Mouse (Mus musculus) urinary bladder, postnatal 14 days (tissue): ENCODE measurements around the gene Celsr3.

Experiments
- DNase-seq: peaks from one replicate; pipeline ENCODE4 v3.0.0; 2021; ENCODE audit warnings: low spot score

Celsr3 gene

GRCm38 (mm10) chr9:108855335-108855734 lies 29.2 kb downstream of the Celsr3 start:
- DNase-seq = no peak

- no peak for DNase-seq
Observed at GRCm38 (mm10) chr9:108858792-108859527, 32.8 kb downstream of the Celsr3 start.
